Mouse (Mus musculus) bone marrow macrophage, adult 2 months (primary cell): Measurements from ENCODE around the gene Sephs1.

ENCODE experiments used
- CTCF ChIP-seq: IDR thresholded peaks from 2 replicates; pipeline ENCODE4 v1.5.1; 2012; ENCODE audit warnings: low read depth, mild to moderate bottlenecking, low read length, moderate library complexity
- POLR2A ChIP-seq: IDR thresholded peaks from 2 replicates; pipeline ENCODE4 v1.6.1; 2012; ENCODE audit warnings: mild to moderate bottlenecking, low read depth, low read length, borderline replicate concordance

DNA sequence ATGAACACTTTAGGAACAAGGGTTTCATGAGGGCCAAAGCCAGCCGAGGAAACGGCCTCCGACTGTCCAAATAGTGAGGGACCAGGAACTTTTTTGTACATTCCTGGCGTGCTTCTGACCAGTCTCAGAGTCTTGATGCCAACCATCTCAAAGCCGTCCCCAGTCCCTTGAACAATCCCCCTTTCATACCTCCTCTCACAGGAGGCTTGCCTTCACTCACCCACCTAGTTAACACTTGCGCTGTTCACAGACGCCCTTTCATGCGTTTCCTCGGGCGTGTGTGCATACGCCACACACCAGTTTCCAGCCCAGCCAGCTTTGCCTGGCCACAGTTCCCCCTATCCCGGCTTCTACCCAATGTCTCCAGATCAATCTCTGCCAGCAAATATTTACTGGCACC, 76.7 kb downstream of the Sephs1 start:
- no peak for TF ChIP-seq CTCF
- no peak for TF ChIP-seq POLR2A
